Mouse (Mus musculus) hindbrain, embryonic 10.5 days (tissue): Measurements from ENCODE around the gene Unc79. TPM values are rescaled to one million over a fixed set of nuclear protein-coding genes. Genes with fewer than 3 reads are reported as not detected.

Experiments
- DNase-seq: peaks from one replicate; pipeline ENCODE4 v3.0.0-alpha.2; 2017; ENCODE audit warnings: low spot score
- H3K27ac ChIP-seq: fragments of 300-500 bp; sonication (generic); 2 replicates; pipeline ENCODE4 v1.5.1; 2016; ENCODE audit warnings: mild to moderate bottlenecking, moderate library complexity
- H3K27me3 ChIP-seq: fragments of 300-500 bp; sonication (generic); 2 replicates; pipeline ENCODE4 v1.6.1; 2016; ENCODE audit warnings: mild to moderate bottlenecking; ENCODE audit not compliant: poor library complexity, insufficient read depth, severe bottlenecking
- H3K36me3 ChIP-seq: fragments of 300-500 bp; sonication (generic); 2 replicates; pipeline ENCODE4 v1.6.1; 2016; ENCODE audit warnings: mild to moderate bottlenecking, moderate library complexity
- H3K4me1 ChIP-seq: fragments of 300-500 bp; sonication (generic); replicated peaks from 2 replicates; pipeline ENCODE4 v1.6.1; 2016; ENCODE audit warnings: mild to moderate bottlenecking
- H3K4me3 ChIP-seq: fragments of 300-500 bp; sonication (generic); 2 replicates; pipeline ENCODE4 v1.5.1; 2016; ENCODE audit warnings: mild to moderate bottlenecking, moderate library complexity
- H3K9me3 ChIP-seq: fragments of 300-500 bp; sonication (generic); 2 replicates; pipeline ENCODE4 v1.6.1; 2016; ENCODE audit warnings: mild to moderate bottlenecking, moderate library complexity
- WGBS: fragments of 180-500 bp; shearing (Covaris S2); methylation state at CpG from one replicate; pipeline ENCODE4 v1.1.7; 2016; 5-methylcytosine and 5-hydroxymethylcytosine counted together
- polyA plus RNA-seq: library from polyadenylated mRNA; unstranded; fragments of >200 nt; fragmentation: Nextera tagmentation; extraction: Ambion mirVana; gene quantifications from 2 replicates; pipeline ENCODE4 v1.2.1, GENCODE M21; 2016

Gene Unc79
- polyA plus RNA-seq, 1 experiment from 2014 or later = 1.6 TPM

DNA sequence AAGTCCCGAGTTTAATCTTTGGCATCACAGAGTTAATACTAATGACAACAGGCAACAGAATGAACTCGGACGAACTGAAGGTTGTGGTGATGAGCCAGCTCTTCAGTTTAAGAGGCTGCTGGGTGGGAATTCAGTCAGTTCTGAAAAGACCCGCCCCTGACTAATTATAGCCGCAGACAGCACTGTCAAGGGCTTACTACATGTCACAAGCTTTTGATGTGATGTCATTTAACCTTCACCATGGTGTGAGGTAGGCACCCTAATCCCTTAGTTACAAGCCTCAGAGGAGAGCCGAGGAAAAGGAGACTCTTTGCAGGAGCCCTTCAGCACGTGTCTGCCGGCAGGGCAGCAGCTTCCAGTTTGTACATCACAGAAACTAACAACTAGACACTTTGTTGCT is 239.6 kb downstream of the Unc79 start:
- Histone ChIP-seq H3K4me1 (peaks cover 15% of the 10 kb centered on the region), H3K27me3 (no peaks in the 10 kb centered on the region), H3K9me3 (no peaks in the 10 kb centered on the region), H3K36me3 (no peaks in the 10 kb centered on the region), H3K4me3 (no peak overlapping the region), H3K27ac (no peak overlapping the region)
- no peak for DNase-seq
- WGBS = 78% methylated on average over 8 of the region's 8 CpGs

DNA sequence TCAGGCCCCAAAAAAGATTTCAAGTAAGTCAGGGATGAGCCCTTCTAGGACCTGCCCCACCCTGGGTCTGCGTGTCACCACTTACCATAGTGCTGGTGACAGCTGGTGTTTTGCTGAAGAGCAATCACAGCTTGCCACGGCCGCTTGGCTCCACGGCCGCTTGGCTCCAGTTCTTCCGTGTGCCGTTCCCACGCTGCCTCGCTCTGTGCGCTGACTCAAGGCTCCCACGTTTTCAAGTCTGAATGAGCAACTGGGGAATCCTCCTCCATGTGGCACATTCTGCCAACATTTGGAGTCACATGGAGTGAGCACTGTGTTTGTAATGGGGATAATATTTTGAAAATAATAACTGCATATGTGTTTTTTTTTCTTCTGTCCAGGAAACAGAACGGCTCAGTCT is 241.1 kb downstream of the Unc79 start:
- Histone ChIP-seq H3K27me3 (no peaks in the 10 kb centered on the region), H3K36me3 (no peaks in the 10 kb centered on the region), H3K4me3 (no peak overlapping the region), H3K4me1 (peaks cover 12% of the 10 kb centered on the region; the same call in 1 of the 2 replicates), H3K27ac (no peak overlapping the region), H3K9me3 (no peaks in the 10 kb centered on the region)
- no peak for DNase-seq
- WGBS = 86% methylated on average over 12 of the region's 12 CpGs

DNA sequence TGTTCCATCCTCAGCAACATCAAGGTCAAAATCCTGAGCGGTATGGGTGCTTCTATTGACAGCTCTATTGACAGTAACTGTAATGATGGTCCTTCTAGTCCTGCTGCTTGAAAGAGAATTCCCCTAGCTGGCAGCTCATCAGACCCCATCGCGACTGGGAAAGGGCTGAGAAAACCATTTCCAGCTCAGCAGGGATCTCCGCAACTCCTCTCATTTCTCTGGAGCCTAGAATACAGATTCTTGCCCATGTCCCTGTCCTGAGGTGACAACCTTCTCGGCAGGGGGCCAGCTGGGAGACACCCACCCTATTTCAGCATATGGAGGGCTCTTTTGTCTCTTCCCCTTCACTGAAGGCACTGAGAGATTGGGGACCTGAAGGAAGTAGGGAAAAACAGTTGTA is 244.3 kb downstream of the Unc79 start:
- Histone ChIP-seq H3K27ac (no peak overlapping the region), H3K27me3 (no peaks in the 10 kb centered on the region), H3K4me3 (no peak overlapping the region), H3K4me1 (peaks cover 12% of the 10 kb centered on the region; the same call in 1 of the 2 replicates), H3K36me3 (no peaks in the 10 kb centered on the region), H3K9me3 (no peaks in the 10 kb centered on the region)
- WGBS = 62% methylated on average over 5 of the region's 5 CpGs
- DNase-seq = no peak

DNA sequence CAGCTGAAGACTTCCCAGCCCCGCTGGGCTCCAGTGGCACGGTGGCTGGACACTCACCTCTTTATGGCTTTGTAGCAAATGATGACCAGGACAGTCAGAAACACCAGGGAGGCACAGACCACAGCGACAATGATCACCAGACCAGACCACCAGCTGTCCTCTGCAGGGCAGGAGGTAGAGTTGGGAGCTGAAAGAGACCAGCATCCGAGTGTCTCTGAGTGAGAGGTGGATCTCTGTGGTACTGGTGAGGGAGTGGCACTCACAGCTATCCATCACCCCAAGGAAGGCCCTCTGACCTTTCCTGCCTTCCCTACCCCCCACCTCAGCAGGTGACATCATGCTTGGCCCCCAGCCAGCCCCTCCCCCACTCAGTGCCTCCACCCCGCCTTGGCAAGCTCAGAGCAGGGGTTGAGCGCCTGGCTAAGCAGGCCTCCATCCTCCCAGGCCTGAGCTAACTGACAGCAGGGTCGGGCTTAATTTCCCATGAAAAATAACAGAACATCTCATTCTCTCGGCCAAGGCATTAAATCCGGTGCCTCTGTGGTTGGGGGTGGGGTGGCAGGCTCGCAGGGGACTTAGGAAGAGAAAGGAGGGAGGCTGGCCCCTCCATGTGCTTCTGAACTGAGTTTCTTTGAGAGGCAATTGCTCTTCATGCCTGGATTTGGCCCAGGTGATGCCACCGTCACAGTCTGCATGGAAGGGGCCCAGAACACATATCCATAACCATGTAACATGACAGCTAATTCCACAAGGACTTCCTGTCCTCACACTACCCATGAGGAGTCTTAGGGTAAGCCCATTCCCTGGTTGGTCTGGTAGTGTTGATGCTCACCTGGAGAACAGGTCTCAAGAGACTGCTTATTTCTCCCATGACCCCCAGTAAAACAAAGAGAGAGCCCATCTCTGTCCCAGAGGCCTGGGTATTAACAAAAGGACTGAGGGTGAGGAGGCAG is 254.2 kb downstream of the Unc79 start:
- H3K9me3 ChIP-seq = no peaks in the 10 kb centered on the region
- 30% methylated on average over 11 of the region's 11 CpGs for WGBS
- no peak overlapping the region for H3K4me3 ChIP-seq
- H3K27me3 ChIP-seq = no peaks in the 10 kb centered on the region
- peaks cover 26% of the 10 kb centered on the region for H3K4me1 ChIP-seq
- peak; percentile 24 for DNase-seq
- peak overlapping the region; percentile 79 for H3K27ac ChIP-seq
- no peaks in the 10 kb centered on the region for H3K36me3 ChIP-seq

DNA sequence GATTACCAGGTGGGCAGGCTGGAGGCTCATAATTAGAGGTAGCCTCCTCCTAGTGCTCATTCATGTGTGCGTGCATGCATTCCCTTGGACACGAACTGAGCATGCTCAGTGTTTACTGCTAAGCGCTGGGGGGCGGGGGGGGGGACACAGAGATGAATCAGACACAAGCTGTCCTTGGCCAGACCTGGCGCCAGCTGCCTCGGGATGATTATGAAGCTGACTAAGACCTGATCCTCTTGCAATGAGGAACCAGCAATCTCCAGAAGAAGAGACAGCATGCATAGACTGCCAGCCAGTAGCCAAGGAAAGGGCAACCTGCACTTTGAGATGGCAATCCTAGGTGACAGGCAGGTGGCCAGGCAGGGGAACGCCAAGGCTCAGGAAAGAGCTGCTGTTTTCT is 256.9 kb downstream of the Unc79 start:
- H3K9me3 ChIP-seq = no peaks in the 10 kb centered on the region
- no peaks in the 10 kb centered on the region for H3K36me3 ChIP-seq
- 78% methylated on average over 7 of the region's 7 CpGs for WGBS
- peaks cover 26% of the 10 kb centered on the region for H3K4me1 ChIP-seq
- H3K27me3 ChIP-seq = no peaks in the 10 kb centered on the region
- H3K4me3 ChIP-seq = no peak overlapping the region
- no peak for DNase-seq
- no peak overlapping the region for H3K27ac ChIP-seq

DNA sequence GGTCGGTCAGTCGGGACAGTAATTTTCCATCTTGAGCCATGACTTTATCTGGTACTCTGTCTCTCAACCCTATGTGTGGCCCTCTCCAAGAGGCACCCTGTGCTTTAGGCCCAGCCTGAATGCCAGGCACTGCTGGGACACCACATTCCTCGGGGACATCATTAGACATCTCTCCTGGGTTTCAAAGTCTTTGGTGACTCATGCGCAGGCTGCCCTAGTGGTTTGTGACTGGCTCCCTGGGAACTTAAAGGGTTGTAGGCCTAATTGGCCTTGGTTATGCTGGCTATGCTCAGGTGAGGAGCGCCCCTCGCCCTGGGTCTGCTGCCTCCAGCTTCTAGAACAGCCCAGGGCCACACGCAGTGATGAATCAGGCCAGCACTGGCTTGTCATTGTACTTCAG is 260.9 kb downstream of the Unc79 start:
- WGBS = 92% methylated on average over 7 of the region's 7 CpGs
- H3K9me3 ChIP-seq = no peaks in the 10 kb centered on the region

DNA sequence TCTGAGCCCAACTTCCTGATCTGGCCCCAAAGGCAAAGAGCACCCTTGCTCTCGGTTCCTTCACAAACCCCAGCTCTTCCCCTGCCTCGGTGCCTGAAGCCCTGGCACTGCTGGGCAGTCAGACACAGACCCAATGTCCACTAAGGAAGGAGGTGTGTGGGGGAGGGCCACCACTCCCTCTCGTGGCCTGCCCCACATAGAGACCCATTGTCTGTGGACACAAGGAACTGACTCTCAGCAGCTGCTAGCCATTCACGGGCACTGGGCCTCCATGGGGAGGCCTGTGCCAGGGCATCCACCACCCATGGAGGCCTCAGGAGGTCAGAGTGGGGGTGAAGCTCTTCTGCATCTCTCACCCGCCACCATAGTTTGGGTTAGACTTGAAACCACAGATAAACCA is 262.4 kb downstream of the Unc79 start:
- Histone ChIP-seq H3K27me3 (no peaks in the 10 kb centered on the region), H3K4me3 (no peak overlapping the region), H3K27ac (peak overlapping the region; percentile 40; the same call in 1 of the 2 replicates), H3K36me3 (no peaks in the 10 kb centered on the region), H3K4me1 (peaks cover 11% of the 10 kb centered on the region), H3K9me3 (no peaks in the 10 kb centered on the region)
- WGBS = 62% methylated on average over 5 of the region's 5 CpGs
- DNase-seq = no peak

More for the DNA sequence above, 260.9 kb downstream of the Unc79 start:
- no peak for DNase-seq
- no peaks in the 10 kb centered on the region for H3K36me3 ChIP-seq
- H3K4me3 ChIP-seq = no peak overlapping the region
- no peak overlapping the region for H3K27ac ChIP-seq
- no peaks in the 10 kb centered on the region for H3K27me3 ChIP-seq
- H3K4me1 ChIP-seq = peaks cover 9% of the 10 kb centered on the region

DNA sequence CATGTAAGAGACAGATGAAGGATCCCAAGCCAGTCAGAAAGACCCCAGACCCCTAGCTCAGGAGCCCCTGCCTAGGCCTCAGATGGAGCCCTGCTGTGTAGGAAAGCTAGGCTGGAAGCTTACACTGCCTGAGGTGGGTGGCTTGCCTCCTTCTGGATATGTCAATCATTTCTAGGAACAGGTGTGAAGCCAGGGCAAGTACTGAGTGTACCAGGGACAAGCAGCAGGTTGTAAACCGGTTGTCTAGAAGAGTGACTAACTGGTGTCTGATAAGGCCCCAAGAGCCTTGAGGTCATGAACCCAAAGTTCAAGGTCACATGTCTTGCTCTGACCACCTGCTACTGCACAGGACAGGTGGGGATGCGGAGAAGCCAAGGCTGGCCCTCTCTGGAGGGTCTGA is 264.9 kb downstream of the Unc79 start:
- Histone ChIP-seq H3K9me3 (no peaks in the 10 kb centered on the region), H3K36me3 (no peaks in the 10 kb centered on the region), H3K4me3 (no peak overlapping the region), H3K27me3 (no peaks in the 10 kb centered on the region), H3K4me1 (peaks cover 26% of the 10 kb centered on the region), H3K27ac (no peak overlapping the region)
- 93% methylated on average over 2 of the region's 2 CpGs for WGBS
- DNase-seq = no peak

DNA sequence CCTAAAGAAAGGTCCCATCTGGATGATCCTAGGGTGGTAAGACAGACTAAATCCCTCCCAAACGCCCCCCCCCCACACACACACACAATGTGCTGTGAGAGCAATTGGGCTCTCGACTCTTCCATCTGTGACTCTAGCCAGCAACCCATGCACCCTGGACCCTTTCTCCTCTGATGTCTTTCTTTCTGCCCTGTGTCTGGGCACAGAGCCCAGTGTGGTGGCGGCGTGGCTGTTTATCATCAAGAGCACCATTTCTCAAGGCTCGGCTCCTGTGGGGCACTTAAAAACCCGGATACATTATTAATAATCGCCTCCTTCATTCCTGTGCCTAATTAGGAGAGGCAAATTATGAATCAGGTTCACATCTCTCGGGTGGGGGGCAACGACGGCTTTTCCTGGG is 265.6 kb downstream of the Unc79 start:
- DNase-seq = no peak
- no peaks in the 10 kb centered on the region for H3K36me3 ChIP-seq
- 78% methylated on average over 10 of the region's 10 CpGs for WGBS
- H3K4me1 ChIP-seq = peaks cover 26% of the 10 kb centered on the region
- H3K9me3 ChIP-seq = no peaks in the 10 kb centered on the region
- no peaks in the 10 kb centered on the region for H3K27me3 ChIP-seq
- no peak overlapping the region for H3K4me3 ChIP-seq
- H3K27ac ChIP-seq = no peak overlapping the region

DNA sequence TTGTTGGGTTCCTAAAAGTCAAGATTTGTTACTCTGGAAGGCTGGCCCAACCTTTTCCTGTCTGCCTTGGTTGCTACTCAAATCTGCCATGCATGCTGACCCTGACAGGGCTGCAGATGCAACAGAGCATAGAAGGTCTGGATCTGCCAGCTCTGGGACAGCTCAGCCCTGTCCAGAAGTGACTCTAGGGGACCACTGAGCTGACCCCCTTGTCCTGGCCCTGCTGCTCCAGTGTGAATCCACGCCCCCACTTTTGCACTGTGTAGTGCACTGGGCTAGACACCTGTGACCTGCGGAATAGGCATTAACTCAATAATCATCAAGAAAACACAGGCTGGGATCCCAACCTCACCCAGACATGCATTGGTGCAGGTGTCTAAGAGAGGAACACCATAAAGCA is 266.1 kb downstream of the Unc79 start:
- H3K36me3 ChIP-seq = no peaks in the 10 kb centered on the region
- DNase-seq = no peak
- 88% methylated on average over 2 of the region's 2 CpGs for WGBS

DNA sequence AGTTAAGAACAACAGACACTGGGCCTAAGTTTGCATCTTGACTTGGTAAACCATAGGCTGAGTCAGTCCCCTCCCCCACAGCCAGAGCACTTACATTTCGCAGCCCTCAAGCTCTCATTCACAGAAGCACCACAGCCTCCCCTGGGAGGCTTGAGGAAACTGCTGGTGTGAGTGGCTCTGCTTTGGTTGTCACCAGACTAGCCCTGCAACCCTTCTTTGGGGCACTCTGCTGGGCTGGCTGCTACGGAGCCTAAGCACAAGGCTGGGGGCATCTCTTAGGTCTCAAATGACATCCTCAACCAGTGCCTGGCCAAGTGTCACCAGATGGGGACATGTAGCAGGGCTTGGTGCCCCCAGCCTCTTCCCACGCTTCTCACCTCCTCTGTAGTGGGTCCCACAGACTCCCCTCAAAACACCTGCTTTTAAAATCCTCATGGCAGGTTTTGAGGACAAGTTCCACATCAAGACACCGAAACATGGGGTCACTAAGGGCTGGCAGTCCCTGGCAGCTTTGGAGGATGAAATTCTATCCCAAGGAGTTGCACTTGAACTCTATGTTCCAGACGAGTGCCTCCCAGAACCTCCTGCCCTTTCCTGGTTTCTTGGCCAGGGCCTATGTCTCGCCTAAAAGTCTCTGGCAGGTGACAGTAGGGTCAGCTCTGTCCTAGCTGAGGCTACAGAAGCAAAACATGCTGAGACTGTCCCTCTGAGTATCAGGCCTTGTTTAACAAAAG is 267.4 kb downstream of the Unc79 start:
- no peak overlapping the region for H3K4me3 ChIP-seq
- H3K27ac ChIP-seq = peak overlapping the region; percentile 40; the same call in 1 of the 2 replicates
- WGBS = 67% methylated on average over 6 of the region's 6 CpGs
- no peaks in the 10 kb centered on the region for H3K27me3 ChIP-seq
- H3K9me3 ChIP-seq = no peaks in the 10 kb centered on the region
- no peaks in the 10 kb centered on the region for H3K36me3 ChIP-seq
- peaks cover 24% of the 10 kb centered on the region for H3K4me1 ChIP-seq
- DNase-seq = no peak

More for the DNA sequence above, 266.1 kb downstream of the Unc79 start:
- Histone ChIP-seq H3K4me3 (no peak overlapping the region), H3K27me3 (no peaks in the 10 kb centered on the region), H3K4me1 (peaks cover 26% of the 10 kb centered on the region), H3K9me3 (no peaks in the 10 kb centered on the region), H3K27ac (no peak overlapping the region)

DNA sequence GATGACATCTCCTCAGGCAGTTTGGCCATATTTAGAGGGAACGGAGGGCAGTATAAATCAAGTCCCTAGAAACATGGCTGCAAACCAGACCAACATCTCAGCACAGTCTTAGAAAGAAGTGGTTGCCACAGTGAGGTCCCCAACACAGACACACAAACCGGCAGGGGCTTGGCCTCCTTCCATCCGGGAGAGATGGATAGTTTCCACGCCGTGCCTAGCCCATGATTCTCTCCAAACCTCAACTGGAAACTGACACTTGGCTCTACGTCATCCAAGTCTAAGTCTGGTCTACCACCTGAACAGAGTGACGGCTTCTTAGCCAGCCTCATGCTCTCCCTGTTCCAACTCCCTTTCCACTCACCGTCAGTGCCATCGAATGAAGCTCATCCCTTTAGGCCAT is 275.0 kb downstream of the Unc79 start:
- Histone ChIP-seq H3K9me3 (no peaks in the 10 kb centered on the region), H3K36me3 (no peaks in the 10 kb centered on the region), H3K27me3 (no peaks in the 10 kb centered on the region), H3K4me3 (no peak overlapping the region), H3K27ac (no peak overlapping the region), H3K4me1 (peaks cover 3% of the 10 kb centered on the region)
- WGBS = 94% methylated on average over 9 of the region's 9 CpGs
- DNase-seq = no peak

DNA sequence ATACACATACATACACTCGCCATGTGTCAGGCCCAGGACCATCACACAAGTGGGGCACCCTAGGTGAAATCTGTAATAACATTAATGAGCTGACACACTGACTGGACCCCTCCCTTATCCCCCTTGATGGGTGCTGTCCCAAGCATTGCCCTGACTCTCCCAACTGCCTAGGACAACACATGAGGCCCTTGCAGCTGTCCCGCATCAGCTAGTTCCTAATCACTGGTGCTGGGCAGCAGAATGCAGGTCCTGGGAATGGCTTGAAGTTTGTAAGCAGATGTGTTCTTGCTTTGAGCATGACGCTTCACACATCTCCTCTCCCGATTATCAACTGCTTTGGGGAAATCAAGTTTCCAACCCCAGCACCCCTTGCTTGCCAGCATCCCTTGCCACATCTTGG is 277.5 kb downstream of the Unc79 start:
- Histone ChIP-seq H3K4me1 (peaks cover 9% of the 10 kb centered on the region), H3K4me3 (no peak overlapping the region), H3K9me3 (no peaks in the 10 kb centered on the region), H3K27me3 (no peaks in the 10 kb centered on the region), H3K36me3 (no peaks in the 10 kb centered on the region), H3K27ac (no peak overlapping the region)
- DNase-seq = no peak
- 85% methylated on average over 4 of the region's 4 CpGs for WGBS
